Mouse (Mus musculus): ENCODE results near the gene Clec2i.
"Not testable (repeated sequence)": the region's sequence is repeated elsewhere in the genome, so short reads cannot be mapped to it uniquely, and the experiment has no call there.

The Clec2i gene

GRCm38 (mm10) chr6:128854895-128855294 lies 32.5 kb upstream of the Clec2i start:
- DNase-seq (ENCODE audit: low spot score in 2 of 2) = no peak

DNA sequence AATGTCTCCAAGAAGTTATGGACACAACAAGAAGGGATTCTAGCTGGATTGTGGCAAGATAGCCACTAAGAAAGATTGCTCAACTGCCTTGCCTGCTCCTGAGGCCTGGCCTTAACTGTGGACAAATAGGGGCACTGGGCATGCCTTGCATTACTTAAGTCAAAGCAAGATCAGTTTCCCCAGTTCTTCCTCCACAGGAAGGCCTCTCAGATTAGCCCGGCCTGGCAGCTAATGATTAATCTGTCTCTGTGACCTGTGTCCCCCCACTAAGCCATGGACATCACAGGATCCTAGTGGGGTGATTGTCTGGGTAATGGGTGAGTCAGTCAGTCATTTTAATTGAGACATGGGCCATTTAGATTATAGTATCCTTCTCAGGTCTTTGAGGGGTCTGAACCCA lies 31.9 kb upstream of the Clec2i start:
- no peak for DNase-seq (ENCODE audit: low spot score in 2 of 2)

GRCm38 (mm10) chr6:128856250-128856649 lies 31.1 kb upstream of the Clec2i start:
- DNase-seq (ENCODE audit: low spot score in 2 of 2) = no peak

DNA sequence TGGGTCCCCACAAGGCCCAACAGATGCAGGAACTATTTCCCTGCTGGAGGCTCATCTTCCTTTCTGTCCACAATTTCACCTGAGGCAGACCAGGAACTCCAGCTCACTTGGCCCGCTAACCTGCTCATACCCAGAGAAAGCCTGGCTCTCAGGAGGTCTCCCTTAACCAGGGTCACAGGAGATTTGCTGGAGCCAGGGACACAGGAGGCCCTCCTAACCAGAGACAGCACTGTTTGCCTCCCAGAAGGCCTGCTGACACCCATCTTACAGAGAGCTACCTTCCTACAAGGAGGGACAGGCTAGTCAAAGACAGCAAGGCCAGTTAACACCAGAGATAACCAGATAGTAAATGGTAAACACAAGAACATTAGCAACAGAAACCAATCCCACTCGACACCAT lies 29.4 kb upstream of the Clec2i start:
- no peak for DNase-seq (ENCODE audit: low spot score in 2 of 2)

GRCm38 (mm10) chr6:128868861-128869260 lies 18.5 kb upstream of the Clec2i start:
- no peak for DNase-seq (ENCODE audit: low spot score in 2 of 2)

DNA sequence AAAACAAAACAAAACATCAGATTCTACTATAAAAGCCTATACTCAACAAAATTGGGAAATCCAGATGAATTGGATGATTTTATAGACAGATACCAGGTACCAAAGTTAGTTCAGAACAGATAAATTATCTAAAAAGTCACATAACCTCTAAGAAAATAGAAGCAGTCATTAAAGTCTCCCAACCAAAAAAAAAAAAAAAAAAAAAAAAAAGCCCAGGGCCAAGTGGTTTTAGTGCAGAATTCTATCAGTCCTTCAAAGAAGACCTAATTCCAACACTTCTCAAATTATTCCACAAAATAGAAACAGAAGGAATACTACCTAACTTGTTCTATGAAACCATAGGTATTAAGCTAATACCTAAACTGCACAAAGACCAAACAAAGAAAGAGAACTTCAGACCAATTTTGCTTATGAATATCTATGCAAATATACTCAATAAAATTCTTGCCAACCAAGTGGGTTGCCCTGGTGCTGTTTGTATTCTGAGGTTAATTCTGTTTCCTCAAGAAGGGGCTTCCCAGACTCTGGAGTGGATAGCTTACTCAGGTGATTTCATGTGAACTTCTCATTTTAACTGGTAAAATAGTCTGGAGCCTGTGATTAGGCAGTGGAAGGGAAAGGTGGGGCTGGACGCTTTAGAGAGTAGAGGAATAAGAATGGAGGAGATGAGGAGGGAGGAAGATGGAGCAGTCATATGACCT lies 15.3 kb upstream of the Clec2i start:
- no peak for DNase-seq (ENCODE audit: low spot score in 2 of 2)

GRCm38 (mm10) chr6:128888834-128889233 lies 1.4 kb downstream of the Clec2i start:
- peak in 1 of 2 experiments; percentile 19 for DNase-seq (ENCODE audit: low spot score in 2 of 2)

GRCm38 (mm10) chr6:128890948-128891355 lies 3.6 kb downstream of the Clec2i start, which contains the start of gene BC035044:
Gene BC035044, minus strand, starts transcription at chr6:128891126.
- DNase-seq (ENCODE audit: low spot score in 2 of 2) = peak in 1 of 2 experiments; percentile 13

GRCm38 (mm10) chr6:128895404-128896001 lies 8.1 kb downstream of the Clec2i start:
- DNase-seq (ENCODE audit: low spot score in 2 of 2) = no peak

DNA sequence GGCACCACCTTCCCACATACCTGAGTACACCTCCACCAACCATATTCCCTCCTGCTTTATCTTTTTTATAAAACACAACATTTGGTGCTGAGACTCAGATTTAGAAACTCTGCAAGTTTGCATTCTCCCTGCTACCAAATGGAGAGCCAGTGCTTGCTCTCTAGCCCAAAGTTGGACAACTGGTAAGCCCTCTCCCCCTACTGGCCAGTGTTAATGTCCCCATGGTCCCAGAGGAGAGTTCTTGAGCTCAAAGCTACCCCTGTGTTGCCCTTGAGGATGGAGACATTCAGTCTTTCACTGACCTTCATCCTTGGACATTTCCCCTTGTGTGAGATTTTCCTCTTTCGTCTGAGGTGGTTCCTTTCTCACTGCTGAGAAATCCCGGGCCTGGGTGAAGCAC lies 12.7 kb downstream of the Clec2i start:
- no peak for DNase-seq (ENCODE audit: low spot score in 2 of 2)

GRCm38 (mm10) chr6:128900796-128901552 lies 13.6 kb downstream of the Clec2i start:
- DNase-seq (ENCODE audit: low spot score in 2 of 2) = not testable (repeated sequence)

- DNase-seq (ENCODE audit: low spot score in 2 of 2) = no peak
Measured at GRCm38 (mm10) chr6:128913598-128914254, 26.3 kb downstream of the Clec2i start.

GRCm38 (mm10) chr6:128917322-128917721 lies 29.9 kb downstream of the Clec2i start:
- DNase-seq (ENCODE audit: low spot score in 2 of 2) = no peak

- DNase-seq (ENCODE audit: low spot score in 2 of 2) = no peak
Measured at GRCm38 (mm10) chr6:128933050-128933449, 45.7 kb downstream of the Clec2i start.

GRCm38 (mm10) chr6:128934081-128934480 lies 46.7 kb downstream of the Clec2i start, which contains the start of gene Clec2g:
Gene Clec2g, plus strand, starts transcription at chr6:128934381.
- DNase-seq (ENCODE audit: low spot score in 2 of 2) = not testable (repeated sequence)

DNA sequence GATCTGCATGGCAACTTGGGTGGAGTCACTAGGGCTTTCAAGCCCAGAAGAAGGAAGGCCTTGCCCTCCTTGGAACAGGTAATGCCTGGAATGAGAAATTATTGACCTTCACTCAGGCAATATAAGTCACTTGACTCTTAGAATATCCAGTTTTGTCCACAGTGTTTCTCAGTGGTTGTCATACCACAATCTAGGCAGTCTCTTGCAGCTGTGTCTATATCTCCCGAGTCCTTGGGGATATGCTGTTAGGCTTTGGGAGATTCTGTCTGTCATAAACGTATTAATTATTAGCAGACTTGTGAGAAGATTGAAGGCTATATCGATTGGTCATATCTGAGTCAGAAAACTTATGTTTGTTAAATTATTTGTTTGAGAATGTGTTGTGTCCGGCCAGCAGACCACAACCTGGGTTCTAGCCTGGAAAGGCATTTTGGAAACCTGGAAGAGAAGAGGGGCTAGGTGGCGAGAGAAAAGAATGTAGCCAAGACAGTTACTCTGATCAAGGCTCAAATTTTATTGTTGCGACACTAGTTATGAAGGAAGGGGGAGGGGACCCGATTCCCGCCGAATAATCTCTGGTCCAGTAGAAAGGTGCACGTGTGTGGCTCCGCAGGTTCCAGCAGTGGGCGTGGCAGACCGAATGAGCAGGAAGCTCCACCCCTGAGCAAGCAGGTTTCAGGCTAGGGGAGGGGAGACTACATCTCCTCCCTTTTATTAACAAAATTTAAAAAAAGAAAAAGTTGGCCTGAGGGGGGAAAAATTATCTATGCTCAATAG lies 48.7 kb downstream of the Clec2i start:
- not testable (repeated sequence) for DNase-seq (ENCODE audit: low spot score in 2 of 2)

DNA sequence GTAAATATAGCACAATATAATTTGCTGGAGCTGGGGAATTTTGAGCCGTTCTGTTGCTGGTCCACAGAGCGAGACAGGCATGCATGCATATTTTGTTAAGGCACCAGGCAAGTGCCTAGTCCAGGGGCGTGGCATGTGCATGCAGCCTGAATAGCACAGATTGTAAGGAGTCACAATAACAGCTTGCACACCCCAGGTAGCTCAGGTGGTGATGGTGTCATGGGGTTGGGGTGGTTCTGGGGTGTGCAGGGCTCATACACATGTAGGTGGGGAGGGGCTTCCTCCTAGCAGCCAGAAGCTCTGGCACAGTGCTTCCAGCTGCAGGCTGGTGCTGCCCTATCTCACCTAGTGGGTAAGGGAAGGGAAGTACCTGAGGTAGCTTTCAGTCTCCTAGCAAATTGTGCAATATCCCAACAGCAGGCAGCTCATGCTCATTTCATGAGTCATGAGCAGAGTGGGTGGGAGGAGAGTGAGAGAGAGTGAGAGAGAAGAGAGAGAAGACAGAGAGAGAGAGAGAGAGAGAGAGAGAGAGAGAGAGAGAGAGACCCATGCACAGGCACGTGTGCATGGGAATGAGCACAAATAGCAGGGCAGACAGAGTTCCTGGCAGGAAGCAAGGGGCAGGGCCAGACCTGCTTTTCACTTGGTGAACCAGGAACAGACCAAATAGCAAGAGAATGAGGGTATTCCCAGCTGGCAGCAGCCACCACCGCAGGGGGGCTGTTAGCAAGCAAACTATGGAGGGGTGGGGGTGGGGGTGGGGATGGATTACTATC lies 54.4 kb downstream of the Clec2i start:
- no peak for DNase-seq (ENCODE audit: low spot score in 2 of 2)

DNA sequence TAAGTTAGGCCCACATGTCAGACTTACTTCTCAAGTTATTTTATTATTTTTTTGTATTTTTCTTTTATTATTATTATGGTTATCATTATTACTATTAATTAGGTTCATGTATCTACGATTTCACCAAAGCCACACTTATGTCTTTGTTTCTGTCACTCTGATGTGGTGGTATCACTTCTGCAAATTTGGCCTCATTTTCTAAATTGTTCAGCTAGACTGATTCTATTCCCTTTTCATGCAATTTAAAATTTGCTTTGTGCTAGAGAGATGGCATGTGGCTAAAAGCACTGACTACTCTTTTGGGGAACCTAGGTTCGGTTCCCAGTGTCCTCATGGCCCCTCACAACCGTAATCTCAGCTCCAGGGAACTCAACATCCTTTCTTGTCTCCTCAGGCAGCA lies 58.2 kb downstream of the Clec2i start:
- DNase-seq (ENCODE audit: low spot score in 2 of 2) = no peak
